Mouse (Mus musculus) CD4-positive, CD25-positive, alpha-beta regulatory T cell, adult 9 weeks (primary cell): ENCODE results near the gene 1500009L16Rik. TPM values are rescaled to one million over a fixed set of nuclear protein-coding genes. Genes with fewer than 3 reads are reported as not detected.

Source experiments
- polyA plus RNA-seq: library from polyadenylated mRNA; unstranded; fragments of 100-300 nt; shearing (Covaris generic); gene quantifications from one replicate; pipeline ENCODE4 v1.2.1, GENCODE M21; 2017

Gene 1500009L16Rik
- polyA plus RNA-seq: 2.1 TPM

GRCm38 (mm10) chr10:83722579-83723031 lies at the start of gene 1500009L16Rik:
Gene 1500009L16Rik (plus strand): TSS chr10:83722865.

Other genes with a start within 250 kb of the 1500009L16Rik start
- 0.27 TPM for gene Aldh1l2, start 188.7 kb upstream of the 1500009L16Rik start, polyA plus RNA-seq
- gene Washc4, start 179.1 kb upstream of the 1500009L16Rik start, polyA plus RNA-seq: 52.4 TPM
- gene Appl2, start 74.1 kb upstream of the 1500009L16Rik start, polyA plus RNA-seq: 12.1 TPM